Mouse (Mus musculus) spleen, postnatal 0 days (tissue): ENCODE data around the gene Slc13a5. TPM values are rescaled to one million over a fixed set of nuclear protein-coding genes. Genes with fewer than 3 reads are reported as not detected.

Source experiments
- polyA plus RNA-seq: library from polyadenylated mRNA; unstranded; fragments of >200 nt; fragmentation: Nextera tagmentation; extraction: Ambion mirVana; gene quantifications from 2 replicates; pipeline ENCODE4 v1.2.1, GENCODE M21; 2015

The Slc13a5 gene
- not detected in 2 replicates for polyA plus RNA-seq

GRCm38 (mm10) chr11:72266960-72267560 lies at the start of gene Slc13a5:
TSS of gene Slc13a5 (minus strand) at chr11:72267222.

DNA sequence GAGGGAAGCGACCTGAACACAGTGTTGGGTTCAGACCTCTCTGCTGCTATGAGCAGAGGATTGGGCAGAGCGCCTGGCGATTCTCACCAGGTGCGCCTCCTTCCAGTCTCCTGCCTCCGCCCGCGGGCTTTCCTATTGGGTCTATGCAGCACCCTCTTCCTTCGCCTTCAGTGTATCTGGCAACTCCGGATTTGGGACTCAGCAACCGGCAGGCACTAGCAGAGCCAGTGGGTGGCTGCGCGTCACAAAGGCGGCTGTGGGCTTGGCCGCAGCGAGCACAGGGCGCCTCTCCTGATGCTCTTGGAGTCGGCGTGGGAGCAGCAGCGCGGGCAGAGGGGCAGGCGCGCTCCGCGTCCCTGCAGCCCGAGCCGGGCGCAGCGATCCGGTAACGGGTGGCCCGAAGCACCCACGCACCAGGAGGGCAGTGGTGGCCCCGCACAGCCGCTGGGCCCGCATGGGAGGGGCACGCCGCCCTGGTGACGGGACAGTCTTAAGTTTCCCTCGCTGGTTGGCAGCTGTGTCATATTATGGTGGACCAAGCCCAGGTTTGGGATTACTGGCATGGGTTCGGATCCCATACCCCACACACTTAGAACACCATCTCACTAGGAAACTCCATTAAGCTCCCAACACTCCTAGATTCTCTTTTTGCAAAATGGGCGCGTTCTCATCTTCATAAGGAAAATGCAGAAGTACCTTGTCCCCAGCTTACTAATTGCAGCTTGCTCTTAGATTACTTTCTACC lies 47.3 kb upstream of the Slc13a5 start, which contains the start of gene Fbxo39:
TSS of gene Fbxo39 (plus strand) at position 294 of the 745 bp plus-strand sequence.

GRCm38 (mm10) chr11:72301334-72301733 lies 34.3 kb upstream of the Slc13a5 start, which contains the start of gene Xaf1:
TSS of gene Xaf1 (plus strand) at chr11:72301629.

GRCm38 (mm10) chr11:72215410-72215797 lies 51.6 kb downstream of the Slc13a5 start, which contains the start of gene Med31:
TSS of gene Med31 (minus strand) at chr11:72215592.

DNA sequence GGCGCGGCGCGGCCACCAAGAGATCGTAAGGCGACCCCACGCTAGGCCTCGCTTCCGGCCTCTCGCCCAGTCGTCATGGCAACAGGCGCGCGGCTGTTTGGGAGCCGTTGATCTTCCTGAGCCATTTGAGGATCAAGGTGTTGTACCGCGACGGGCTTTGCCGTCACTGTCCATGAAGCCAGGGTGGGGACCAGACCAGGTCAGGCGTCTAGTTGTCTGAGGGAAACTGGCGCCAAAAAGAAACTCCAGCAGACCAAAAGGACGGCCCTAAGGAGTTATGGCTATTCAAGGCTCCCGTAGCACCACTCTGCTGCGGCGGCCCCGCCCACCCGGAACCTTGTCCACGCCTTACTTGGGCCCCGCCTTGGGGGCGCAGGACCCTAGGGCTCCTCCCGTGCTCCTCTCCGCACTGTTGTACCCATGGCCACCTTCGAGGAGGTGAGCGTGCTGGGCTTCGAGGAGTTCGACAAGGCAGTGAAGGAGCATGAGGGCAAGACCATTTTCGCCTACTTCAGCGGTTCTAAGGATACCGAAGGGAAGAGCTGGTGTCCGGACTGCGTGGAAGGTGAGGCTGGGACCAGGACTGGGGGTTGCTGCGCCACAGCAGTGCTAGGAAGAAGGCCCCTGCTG lies 59.7 kb downstream of the Slc13a5 start, which contains the start of the genes 4933427D14Rik and Txndc17:
TSS of gene 4933427D14Rik (minus strand) at position 256 of the 630 bp plus-strand sequence.
TSS of gene Txndc17 (plus strand) at position 344 of the 630 bp plus-strand sequence.

DNA sequence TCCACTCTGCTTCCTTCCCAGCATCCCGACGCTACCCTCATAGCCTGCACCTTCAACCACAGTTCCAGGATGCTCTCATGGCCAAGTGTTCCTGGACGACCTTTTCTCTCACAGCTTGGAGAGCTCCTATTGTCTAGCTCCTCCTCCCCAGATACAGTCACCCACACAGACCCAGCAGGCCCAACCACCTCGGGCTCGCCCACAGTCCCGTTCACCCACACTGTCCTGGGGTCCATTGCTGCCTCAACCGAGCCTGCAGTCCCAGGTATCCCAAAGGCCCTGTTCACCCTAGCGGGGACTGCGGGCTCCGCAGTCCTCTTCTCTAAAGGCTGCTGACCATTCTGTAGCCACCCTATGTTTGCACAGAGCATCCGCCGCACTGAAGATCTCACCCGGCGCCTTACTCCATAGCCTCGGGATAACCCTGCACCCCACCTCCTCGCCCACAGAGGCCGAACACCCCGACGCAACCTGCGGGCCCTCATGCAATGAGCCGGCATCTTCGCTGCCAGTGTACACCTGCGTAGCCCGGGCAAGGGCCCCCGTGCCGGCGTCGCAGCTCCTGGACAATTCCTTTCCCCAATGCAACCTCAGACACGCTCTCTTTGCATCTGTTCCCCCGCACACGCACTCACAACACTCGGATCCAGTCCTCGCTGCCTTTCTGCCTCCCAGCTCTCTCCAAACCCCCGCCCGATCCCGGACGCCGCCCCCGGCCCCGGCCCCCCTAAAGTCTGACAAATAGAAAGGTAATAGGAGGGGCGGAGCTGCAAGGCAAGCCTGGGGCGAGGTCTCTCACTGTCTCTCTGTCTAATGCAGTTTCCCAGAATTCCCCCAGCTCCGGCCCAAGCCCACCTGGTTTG lies 60.5 kb downstream of the Slc13a5 start, which contains the start of gene Gm43951:
TSS of gene Gm43951 (minus strand) at position 500 of the 863 bp plus-strand sequence.

Other genes starting within 250 kb of the Slc13a5 start
- gene Aipl1, start 229.7 kb downstream of the Slc13a5 start, polyA plus RNA-seq, result 0.26 and 0.47 TPM in 2 replicates
- 15.9 and 19.8 TPM in 2 replicates for gene Pimreg, start 225.2 kb downstream of the Slc13a5 start, polyA plus RNA-seq
- 0.23 and 0.47 TPM in 2 replicates for gene Pitpnm3, start 131.4 kb downstream of the Slc13a5 start, polyA plus RNA-seq
- 0.06 and 0.07 TPM in 2 replicates for gene Gm43951, start 60.4 kb downstream of the Slc13a5 start, polyA plus RNA-seq
- 6.0 and 7.7 TPM in 2 replicates for gene 4933427D14Rik, start 59.8 kb downstream of the Slc13a5 start, polyA plus RNA-seq
- gene Txndc17, start 59.7 kb downstream of the Slc13a5 start, polyA plus RNA-seq, result 102 and 113 TPM in 2 replicates
- gene Med31, start 51.6 kb downstream of the Slc13a5 start, polyA plus RNA-seq, result 23.3 and 26.0 TPM in 2 replicates
- 16.4 and 28.2 TPM in 2 replicates for gene Xaf1, start 34.4 kb upstream of the Slc13a5 start, polyA plus RNA-seq
- gene Fbxo39, start 47.2 kb upstream of the Slc13a5 start, polyA plus RNA-seq, result 0.07 TPM in 1 of 2 replicates, not detected in the other
- not detected in 2 replicates for gene Tekt1, start 95.2 kb upstream of the Slc13a5 start, polyA plus RNA-seq
- 12.4 and 13.3 TPM in 2 replicates for gene Smtnl2, start 144.5 kb upstream of the Slc13a5 start, polyA plus RNA-seq
- gene Ggt6, start 168.3 kb upstream of the Slc13a5 start, polyA plus RNA-seq, result not detected in 2 replicates
- 91.7 and 94.0 TPM in 2 replicates for gene Mybbp1a, start 174.1 kb upstream of the Slc13a5 start, polyA plus RNA-seq
- gene Spns2, start 222.7 kb upstream of the Slc13a5 start, polyA plus RNA-seq, result 4.8 and 5.4 TPM in 2 replicates